Mouse (Mus musculus): ENCODE results near the gene Aldh8a1.

GRCm38 (mm10) chr10:21391286-21391685 lies 14.2 kb downstream of the Aldh8a1 start:
- no peak for TF ChIP-seq CTCF (IDR thresholded peaks at IDR 0.05; ENCODE audit: low read depth)
- TF ChIP-seq EP300 (IDR thresholded peaks at IDR 0.05; ENCODE audit: low read depth), result no peak
